Mouse (Mus musculus) ES-Bruce4 (cell line): ENCODE data around the gene Mrtfb. TPM values are rescaled to one million over a fixed set of nuclear protein-coding genes. Genes with fewer than 3 reads are reported as not detected.

ENCODE experiments used
- H3K27ac ChIP-seq: 2 replicates; pipeline ENCODE4 v1.5.1; 2012; ENCODE audit warnings: low read length, inconsistent platforms; ENCODE audit not compliant: insufficient read depth
- H3K27me3 ChIP-seq: 2 replicates; pipeline ENCODE4 v1.6.1; 2012; ENCODE audit warnings: mild to moderate bottlenecking, low read length, inconsistent platforms; ENCODE audit not compliant: control insufficient read depth, poor library complexity, insufficient read depth, severe bottlenecking
- H3K36me3 ChIP-seq: 2 replicates; pipeline ENCODE4 v1.6.1; 2012; ENCODE audit warnings: inconsistent platforms, mild to moderate bottlenecking, low read length, moderate library complexity; ENCODE audit not compliant: control insufficient read depth, poor library complexity, insufficient read depth, severe bottlenecking
- H3K4me1 ChIP-seq: one replicate; pipeline ENCODE4 v1.8.1; 2011; ENCODE audit warnings: low read length; ENCODE audit not compliant: control insufficient read depth, insufficient read depth
- H3K4me3 ChIP-seq: 2 replicates; pipeline ENCODE4 v1.5.1; 2011; ENCODE audit warnings: low read depth, mild to moderate bottlenecking, low read length
- H3K9ac ChIP-seq: 2 replicates; pipeline ENCODE4 v1.6.1; 2012; ENCODE audit warnings: low read depth, mild to moderate bottlenecking, inconsistent platforms; ENCODE audit not compliant: poor library complexity, severe bottlenecking
- H3K9me3 ChIP-seq: replicated peaks from 2 replicates; pipeline ENCODE4 v1.6.1; 2012; ENCODE audit warnings: mild to moderate bottlenecking, low read length, inconsistent platforms; ENCODE audit not compliant: control insufficient read depth, poor library complexity, insufficient read depth, severe bottlenecking
- CTCF ChIP-seq: IDR thresholded peaks from one replicate; pipeline ENCODE4 v1.8.1; 2011; ENCODE audit warnings: low read depth, low read length
- EP300 ChIP-seq: IDR thresholded peaks from 2 replicates; pipeline ENCODE4 v1.6.1; 2011; ENCODE audit warnings: low read depth, low read length; ENCODE audit not compliant: insufficient read depth
- POLR2A ChIP-seq: IDR thresholded peaks from one replicate; pipeline ENCODE4 v1.8.1; 2011; ENCODE audit warnings: low read length; ENCODE audit not compliant: insufficient read depth
- polyA plus RNA-seq: library from polyadenylated mRNA; stranded (reverse); fragments of >200 nt; gene quantifications from 2 replicates; pipeline ENCODE4 v1.2.4, GENCODE M21; 2011; ENCODE audit warnings: low read depth; ENCODE audit not compliant: missing spikeins, insufficient read depth, insufficient read length

The Mrtfb gene
- polyA plus RNA-seq, 1 experiment: 20.7 TPM

GRCm38 (mm10) chr16:13366802-13367465 is 110.7 kb downstream of the Mrtfb start:
- TF ChIP-seq CTCF: no peak
- no peak for TF ChIP-seq EP300
- TF ChIP-seq POLR2A: no peak
- Histone ChIP-seq H3K36me3 (no peaks in the 10 kb centered on the region), H3K4me1 (peaks cover 2% of the 10 kb centered on the region), H3K4me3 (no peak overlapping the region), H3K9ac (no peak overlapping the region), H3K27me3 (no peaks in the 10 kb centered on the region), H3K9me3 (no peaks in the 10 kb centered on the region), H3K27ac (0 out of 2 replicates have a peak overlapping the region, but pooled peaks have one; percentile 1)

GRCm38 (mm10) chr16:13367466-13367856 is 111.2 kb downstream of the Mrtfb start:
- H3K4me3 ChIP-seq: no peak overlapping the region
- TF ChIP-seq EP300: no peak
- no peak for TF ChIP-seq POLR2A
- no peak overlapping the region for H3K27ac ChIP-seq
- no peak overlapping the region for H3K9ac ChIP-seq
- no peaks in the 10 kb centered on the region for H3K36me3 ChIP-seq
- peaks cover 2% of the 10 kb centered on the region for H3K4me1 ChIP-seq
- no peaks in the 10 kb centered on the region for H3K27me3 ChIP-seq
- no peaks in the 10 kb centered on the region for H3K9me3 ChIP-seq

- TF ChIP-seq EP300 (no peak), POLR2A (no peak), CTCF (no peak)
- no peaks in the 10 kb centered on the region for H3K9me3 ChIP-seq
Measured at GRCm38 (mm10) chr16:13368645-13369044, 112.4 kb downstream of the Mrtfb start.

GRCm38 (mm10) chr16:13371740-13372287 is 115.5 kb downstream of the Mrtfb start:
- no peaks in the 10 kb centered on the region for H3K36me3 ChIP-seq
- TF ChIP-seq EP300 (peak; percentile 92), CTCF (no peak), POLR2A (no peak)
- H3K4me3 ChIP-seq: 0 out of 2 replicates have a peak overlapping the region, but pooled peaks have one; percentile 3
- peak overlapping the region; percentile 85 for H3K27ac ChIP-seq
- H3K27me3 ChIP-seq: no peaks in the 10 kb centered on the region
- no peak overlapping the region for H3K9ac ChIP-seq
- H3K4me1 ChIP-seq: peaks cover 2% of the 10 kb centered on the region
- H3K9me3 ChIP-seq: no peaks in the 10 kb centered on the region

More at GRCm38 (mm10) chr16:13368645-13369044, 112.4 kb downstream of the Mrtfb start:
- no peaks in the 10 kb centered on the region for H3K36me3 ChIP-seq
- H3K27me3 ChIP-seq: no peaks in the 10 kb centered on the region
- H3K27ac ChIP-seq: no peak overlapping the region
- no peak overlapping the region for H3K4me3 ChIP-seq
- peaks cover 2% of the 10 kb centered on the region for H3K4me1 ChIP-seq
- H3K9ac ChIP-seq: no peak overlapping the region

GRCm38 (mm10) chr16:13372899-13373533 is 116.7 kb downstream of the Mrtfb start:
- Histone ChIP-seq H3K4me3 (no peak overlapping the region), H3K9ac (no peak overlapping the region), H3K4me1 (no peaks in the 10 kb centered on the region), H3K27me3 (no peaks in the 10 kb centered on the region), H3K36me3 (no peaks in the 10 kb centered on the region), H3K27ac (no peak overlapping the region), H3K9me3 (no peaks in the 10 kb centered on the region)
- TF ChIP-seq CTCF (no peak), POLR2A (no peak), EP300 (no peak)
